ENCODE assay signal across 24 mouse cellular contexts in genomic region chr13:31321411-31321810, GRCm38 (mm10).
DNase-seq lines count a peak whose midpoint lies in the region; ATAC-seq lines count a peak whose summit lies in the region.
"Had no signal": no experiment of that assay in that cellular context is flagged by ENCODE, and none has a peak within 500 bp of the region (broad histone marks: within the 10 kb centered on the region; RNA-seq: fewer than 3 reads in every experiment).

No protein-coding gene starts in this region.

- no peak overlapping the region for H3K4me3 ChIP-seq in forebrain, embryonic 12.5 days (replicated peaks)
- H3K4me3 ChIP-seq in hindbrain, embryonic 10.5 days = no peak overlapping the region
- H3K4me3 ChIP-seq: embryonic facial prominence, embryonic 12.5 days; embryonic facial prominence, embryonic 15.5 days; forebrain, embryonic 15.5 days; heart, adult 2 months; heart, embryonic 10.5 days; heart, embryonic 13.5 days had no signal

- H3K4me2 ChIP-seq in forebrain, embryonic 12.5 days = no peak overlapping the region
- H3K4me2 ChIP-seq: embryonic facial prominence, embryonic 12.5 days; embryonic facial prominence, embryonic 15.5 days; forebrain, embryonic 15.5 days; heart, embryonic 13.5 days; hindbrain, embryonic 14.5 days had no signal

- no peaks in the 10 kb centered on the region for H3K27me3 ChIP-seq in forebrain, embryonic 12.5 days
- H3K27me3 ChIP-seq in hindbrain, embryonic 10.5 days (ENCODE audit: insufficient read depth, poor library complexity, severe bottlenecking) = no peaks in the 10 kb centered on the region
- H3K27me3 ChIP-seq: CH12.LX; embryonic facial prominence, embryonic 12.5 days; embryonic facial prominence, embryonic 15.5 days; forebrain, embryonic 15.5 days had no signal

- no peaks in the 10 kb centered on the region for H3K4me1 ChIP-seq in forebrain, embryonic 12.5 days
- H3K4me1 ChIP-seq in hindbrain, embryonic 10.5 days (replicated peaks) = peaks cover 3% of the 10 kb centered on the region; the same call in 1 of the 2 replicates
- H3K4me1 ChIP-seq: embryonic facial prominence, embryonic 12.5 days; embryonic facial prominence, embryonic 15.5 days; forebrain, embryonic 15.5 days had no signal

- intact Hi-C loops in heart, postnatal 14 days (cut with DNase I) = no loop called here

- WGBS in forebrain, embryonic 12.5 days = 78% methylated on average over 2 of the region's 2 CpGs
- 49% methylated on average over 2 of the region's 2 CpGs for WGBS in hindbrain, embryonic 10.5 days

- no peak overlapping the region for H3K27ac ChIP-seq in forebrain, embryonic 12.5 days
- no peak overlapping the region for H3K27ac ChIP-seq in hindbrain, embryonic 10.5 days
- H3K27ac ChIP-seq: embryonic facial prominence, embryonic 12.5 days; embryonic facial prominence, embryonic 15.5 days; forebrain, embryonic 15.5 days; heart, adult 2 months; heart, embryonic 10.5 days; heart, embryonic 13.5 days; hindbrain, embryonic 14.5 days had no signal

- H3K9me3 ChIP-seq in forebrain, embryonic 12.5 days = no peaks in the 10 kb centered on the region
- no peaks in the 10 kb centered on the region for H3K9me3 ChIP-seq in hindbrain, embryonic 10.5 days
- H3K9me3 ChIP-seq: embryonic facial prominence, embryonic 12.5 days; embryonic facial prominence, embryonic 15.5 days; forebrain, embryonic 15.5 days; G1E; heart, embryonic 10.5 days; heart, embryonic 13.5 days had no signal

- no peak for ATAC-seq in forebrain, embryonic 12.5 days (ENCODE audit: low FRiP score)
- ATAC-seq: forebrain, embryonic 15.5 days; intestine, postnatal 0 days had no signal

- no peak overlapping the region for H3K9ac ChIP-seq in forebrain, embryonic 12.5 days
- H3K9ac ChIP-seq: embryonic facial prominence, embryonic 12.5 days; embryonic facial prominence, embryonic 15.5 days; forebrain, embryonic 15.5 days; heart, embryonic 13.5 days; hindbrain, embryonic 14.5 days had no signal

- H3K36me3 ChIP-seq in forebrain, embryonic 12.5 days (replicated peaks) = no peaks in the 10 kb centered on the region
- H3K36me3 ChIP-seq in hindbrain, embryonic 10.5 days = no peaks in the 10 kb centered on the region
- H3K36me3 ChIP-seq: embryonic facial prominence, embryonic 12.5 days; embryonic facial prominence, embryonic 15.5 days; forebrain, embryonic 15.5 days; G1E; heart, embryonic 10.5 days; heart, embryonic 13.5 days had no signal

- DNase-seq in adrenal gland, adult 2 months = peak; percentile 30
- no peak for DNase-seq in adrenal gland, postnatal 4 days (ENCODE audit: low spot score in 2 of 2)
- DNase-seq in ES-CJ7 (ENCODE audit: low read depth, low spot score) (peak; percentile 23), R1 (ENCODE audit: low read depth, low spot score) (peak; percentile 7)
- DNase-seq in heart, postnatal 14 days = no peak
- no peak for DNase-seq in hindbrain, embryonic 10.5 days (ENCODE audit: low spot score)
- DNase-seq: adrenal gland, postnatal 14 days; B cell, adult 2 months; cerebellum, adult 18-20 months; cerebellum, adult 9-10 months; cerebellum, postnatal 25 days; gastrocnemius, postnatal 25 days; heart, adult 2 months; kidney, adult 2 months had no signal

Comparison
In these comparisons a context has a peak if more than half of its experiments do, and no peak if none do; other contexts are left out.
1. DNase-seq: peak in adrenal gland, adult 2 months (single experiment), ES-CJ7 (single experiment) and R1 (single experiment); none in adrenal gland, postnatal 4 days (0 of 2), heart, postnatal 14 days (0 of 2) and hindbrain, embryonic 10.5 days (single experiment).